Mouse (Mus musculus) spleen, adult 2 months (tissue): Measurements from ENCODE around the gene Oasl2.

Experiments
- CTCF ChIP-seq: fragments of 200-500 bp; IDR thresholded peaks from 2 replicates; pipeline ENCODE4 v1.5.1; 2011; ENCODE audit warnings: mild to moderate bottlenecking, inconsistent platforms; ENCODE audit not compliant: insufficient read depth, insufficient read length, insufficient replicate concordance; ENCODE audit errors: extremely low read depth
- POLR2A ChIP-seq: fragments of 200-500 bp; IDR thresholded peaks from 2 replicates; pipeline ENCODE4 v1.6.1; 2011; ENCODE audit warnings: low read depth, low read length, inconsistent platforms

DNA sequence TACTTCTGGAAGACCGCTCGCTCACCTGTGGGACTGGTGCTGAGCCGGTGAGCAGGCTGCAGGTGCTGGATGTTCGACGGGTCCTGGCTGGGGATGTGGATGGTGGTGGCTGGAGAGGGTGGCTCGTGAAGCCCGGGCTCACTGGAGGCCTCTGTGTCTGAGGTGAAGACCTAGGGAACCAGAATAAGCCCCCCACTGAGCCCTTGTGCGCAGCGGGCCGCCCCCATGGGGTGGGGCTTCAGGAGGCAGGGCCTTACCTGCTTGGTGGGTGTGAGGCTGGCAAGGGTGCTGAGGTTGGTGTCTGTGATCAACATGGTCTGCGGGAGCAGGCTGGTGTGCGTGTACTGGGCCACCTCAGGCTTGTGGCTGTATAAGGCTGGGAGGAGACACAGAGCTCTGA, 53.9 kb downstream of the Oasl2 start:
- TF ChIP-seq CTCF (no peak), POLR2A (no peak)
